Mouse (Mus musculus) spleen, postnatal 10 days (tissue): ENCODE data around the gene Bicc1.

ENCODE experiments used
- DNase-seq, 2 experiments: peaks; one replicate each; pipeline ENCODE4 v3.0.0; 2021 to 2022; ENCODE audit warnings: low spot score in 2 of 2

The Bicc1 gene

GRCm38 (mm10) chr10:71052748-71053147, 106.8 kb downstream of the Bicc1 start:
- no peak for DNase-seq

- DNase-seq = no peak
Measured at GRCm38 (mm10) chr10:71052208-71052607, 107.3 kb downstream of the Bicc1 start.

DNA sequence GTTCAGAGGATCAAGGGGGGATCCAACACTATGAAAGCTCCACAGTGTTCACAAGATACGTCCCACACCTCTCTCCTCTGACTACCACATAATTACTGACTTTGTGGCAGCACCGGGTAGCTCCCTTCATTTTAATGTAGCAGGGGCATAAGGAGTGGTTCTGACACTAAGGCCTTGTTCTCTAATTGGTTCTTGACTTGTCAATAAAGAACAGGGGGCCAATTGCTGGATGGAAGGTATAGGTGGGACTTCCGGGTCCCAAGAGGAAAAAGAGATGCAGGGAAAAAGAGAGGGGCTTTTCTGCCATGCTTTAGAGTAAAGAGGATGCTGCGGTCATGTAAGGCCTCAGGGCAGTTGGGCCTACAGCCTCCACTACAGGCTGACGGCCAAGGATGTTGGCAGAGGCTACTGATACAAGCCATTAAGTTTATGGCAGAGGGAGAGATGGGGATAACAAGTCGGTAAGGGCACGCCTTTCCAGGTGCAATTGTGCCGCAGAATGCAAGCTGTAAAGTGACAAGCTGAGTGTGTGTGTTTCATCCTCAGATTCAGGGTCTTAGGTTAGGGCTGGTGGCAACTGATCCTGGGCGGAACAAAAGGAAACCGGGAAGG, 108.7 kb downstream of the Bicc1 start:
- DNase-seq = no peak

- no peak for DNase-seq
Measured at GRCm38 (mm10) chr10:71049294-71049693, 110.2 kb downstream of the Bicc1 start.

- DNase-seq = no peak
Measured at GRCm38 (mm10) chr10:71044410-71044809, 115.1 kb downstream of the Bicc1 start.

GRCm38 (mm10) chr10:71041874-71042273, 117.6 kb downstream of the Bicc1 start:
- DNase-seq = no peak

- DNase-seq = no peak
Measured at GRCm38 (mm10) chr10:71036484-71036883, 123.0 kb downstream of the Bicc1 start.

GRCm38 (mm10) chr10:71028996-71029395, 130.5 kb downstream of the Bicc1 start:
- no peak for DNase-seq

DNA sequence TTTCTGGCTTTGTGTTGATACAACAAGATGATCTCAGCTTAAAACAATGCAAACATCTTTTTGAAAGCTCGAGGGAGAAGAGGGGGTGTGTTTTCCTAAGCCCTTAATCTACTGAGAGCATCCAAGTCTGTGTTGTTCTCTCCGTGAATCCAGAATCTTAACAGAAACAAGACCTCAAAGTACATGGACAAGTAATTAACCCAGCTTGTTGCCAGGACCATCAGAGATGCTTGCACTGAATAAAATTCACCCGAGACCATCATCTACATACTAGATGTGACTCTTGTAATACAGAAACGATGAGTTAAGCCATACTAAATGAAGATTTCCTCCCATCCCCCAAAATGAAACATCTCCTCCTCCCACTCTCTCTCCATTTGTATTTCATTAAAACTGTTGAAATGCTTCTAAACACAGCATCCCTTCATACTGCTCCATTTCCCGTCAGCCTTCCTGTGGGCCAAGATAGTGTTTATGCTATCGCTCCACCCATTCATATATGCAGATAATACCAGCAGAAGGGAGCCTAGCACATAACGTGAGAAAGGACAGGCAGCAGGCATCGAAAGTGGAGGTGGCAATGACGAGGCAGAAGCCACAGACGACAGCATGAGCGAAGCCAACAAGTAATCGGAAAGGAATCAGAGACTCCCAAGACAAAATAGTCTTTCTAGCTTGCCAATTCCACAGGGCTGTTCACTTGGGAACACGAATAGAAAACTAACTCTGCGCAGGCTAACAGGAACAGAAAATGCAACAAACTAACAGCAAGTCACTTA, 131.2 kb downstream of the Bicc1 start:
- no peak for DNase-seq

- DNase-seq = no peak
Measured at GRCm38 (mm10) chr10:71025131-71025894, 134.2 kb downstream of the Bicc1 start.

DNA sequence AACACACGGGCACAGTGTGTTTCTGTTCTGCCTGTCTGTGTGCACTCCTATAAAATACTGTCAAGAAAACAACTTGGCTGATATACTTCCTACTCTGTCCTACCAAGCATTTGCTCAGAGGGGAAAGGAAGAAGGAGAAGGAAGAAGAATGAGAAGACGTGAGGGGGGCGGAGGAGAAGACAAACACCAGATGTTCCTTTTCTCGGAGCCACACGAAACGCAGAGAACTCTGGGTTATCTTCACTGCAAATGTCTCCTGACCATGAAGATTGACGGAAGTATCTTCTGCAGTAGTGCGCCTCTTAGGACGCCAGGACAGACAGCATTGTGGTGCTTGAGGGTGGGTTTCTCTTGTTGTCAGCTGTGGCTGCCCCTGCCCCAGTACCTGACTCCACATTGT, 134.8 kb downstream of the Bicc1 start:
- DNase-seq = no peak

DNA sequence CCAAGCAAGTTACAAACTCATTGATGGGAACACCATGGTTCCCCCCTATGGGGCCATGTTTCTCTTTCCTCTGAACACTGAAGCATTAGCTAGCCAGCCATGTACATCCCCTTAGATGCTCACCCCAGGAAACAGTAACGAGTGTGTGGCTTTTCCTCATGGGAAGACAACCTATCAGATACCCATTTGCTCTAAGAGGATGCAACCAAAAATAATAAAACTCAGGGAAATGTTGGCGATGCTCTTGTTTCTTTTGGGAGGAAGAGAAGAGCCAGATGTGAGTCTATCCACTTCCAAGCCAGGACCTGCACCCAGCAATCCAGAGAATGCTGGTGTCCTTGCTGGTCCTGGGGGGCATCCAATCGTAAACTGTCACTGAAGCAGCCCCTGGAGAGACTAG, 136.0 kb downstream of the Bicc1 start:
- DNase-seq = no peak

GRCm38 (mm10) chr10:71020459-71020858, 139.0 kb downstream of the Bicc1 start:
- DNase-seq = no peak

- DNase-seq = no peak
Measured at GRCm38 (mm10) chr10:71019836-71020235, 139.7 kb downstream of the Bicc1 start.

GRCm38 (mm10) chr10:71009771-71010496, 149.6 kb downstream of the Bicc1 start:
- DNase-seq = no peak

- DNase-seq = no peak
Measured at GRCm38 (mm10) chr10:71008721-71009120, 150.8 kb downstream of the Bicc1 start.

- no peak for DNase-seq
Measured at GRCm38 (mm10) chr10:71007956-71008355, 151.5 kb downstream of the Bicc1 start.

GRCm38 (mm10) chr10:71007516-71007915, 152.0 kb downstream of the Bicc1 start:
- DNase-seq = no peak

DNA sequence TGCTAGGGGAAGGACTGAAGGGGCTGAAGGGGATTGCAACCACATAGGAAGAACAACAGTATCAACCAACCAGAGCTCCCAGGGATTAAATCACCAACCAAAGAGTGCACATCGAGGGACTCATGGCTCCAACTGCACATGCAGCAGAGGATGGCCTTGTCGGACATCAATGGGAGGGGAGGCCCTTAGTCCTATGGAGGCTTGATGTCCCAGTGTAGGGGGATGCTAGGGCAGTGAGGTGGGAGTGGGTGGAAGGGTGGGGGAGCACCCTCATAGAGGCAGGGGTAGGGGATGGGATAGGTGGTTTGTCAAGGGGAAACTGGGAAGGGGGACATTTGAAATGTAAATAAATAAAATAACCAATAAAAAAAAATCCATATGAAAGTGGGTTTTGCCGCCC, 152.5 kb downstream of the Bicc1 start:
- no peak for DNase-seq

GRCm38 (mm10) chr10:71002871-71003270, 156.6 kb downstream of the Bicc1 start:
- no peak for DNase-seq

DNA sequence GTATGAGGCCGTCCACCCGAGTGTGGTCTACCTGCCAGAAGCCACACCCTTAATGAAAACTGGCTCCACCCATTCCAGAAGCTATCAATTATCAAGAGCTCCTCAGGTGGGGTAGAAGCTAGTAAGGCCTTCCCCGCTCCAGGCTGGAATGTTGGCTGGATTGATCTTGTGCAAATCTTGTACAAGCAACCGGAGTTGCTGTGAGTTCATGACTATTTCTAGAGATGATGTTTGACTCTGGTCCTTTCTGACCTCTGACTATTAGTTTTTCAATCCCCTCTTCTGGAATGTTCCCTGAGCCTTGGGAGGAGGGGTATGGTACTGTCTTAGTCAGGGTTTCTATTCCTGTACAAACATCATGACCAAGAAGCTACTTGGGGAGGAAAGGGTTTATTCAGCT, 157.3 kb downstream of the Bicc1 start:
- no peak for DNase-seq

DNA sequence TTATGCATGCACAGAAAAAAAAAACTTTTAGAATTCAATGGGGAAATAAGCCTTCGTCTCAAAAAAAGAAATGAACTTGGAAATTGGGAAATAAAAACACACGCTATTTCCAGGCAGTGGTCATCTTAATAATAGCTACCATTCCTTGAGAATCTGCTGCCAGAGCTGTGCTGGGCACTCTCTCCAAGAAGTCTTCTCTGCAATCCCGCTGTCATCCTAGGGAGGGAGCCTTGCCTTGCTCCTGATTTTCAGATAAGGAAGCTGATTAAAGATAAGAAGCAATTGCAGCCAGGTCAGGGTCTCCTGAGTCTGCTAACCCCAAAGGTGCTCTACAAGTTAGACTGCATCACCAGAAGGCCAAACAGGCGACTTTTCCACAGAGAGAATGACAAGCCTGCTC, 161.4 kb downstream of the Bicc1 start:
- DNase-seq = no peak
